11 mouse cellular contexts compared by ENCODE assay signal in genomic region chr13:56477271-56477670, GRCm38 (mm10). TPM values are rescaled to one million over a fixed set of nuclear protein-coding genes. Genes with fewer than 3 reads are reported as not detected.
DNase-seq lines count a peak whose midpoint lies in the region; ATAC-seq and TF ChIP-seq lines count a peak whose summit lies in the region.
"Had no signal": no experiment of that assay in that cellular context is flagged by ENCODE, and none has a peak within 500 bp of the region (broad histone marks: within the 10 kb centered on the region; RNA-seq: fewer than 3 reads in every experiment).

No protein-coding gene starts in this region.

- 30% methylated on average over 6 of the region's 6 CpGs for WGBS in stomach, postnatal 0 days

- H3K9me3 ChIP-seq in stomach, postnatal 0 days (ENCODE audit: control insufficient read depth, low read length) = no peaks in the 10 kb centered on the region
- H3K9me3 ChIP-seq: lung, embryonic 15.5 days had no signal

- TF ChIP-seq POLR2A in myocyte (IDR thresholded peaks at IDR 0.05; ENCODE audit: insufficient read length, low read depth) = no peak

- no peak overlapping the region for H3ac ChIP-seq in myocyte (ENCODE audit: control insufficient read depth, insufficient read length)

- H3K4me1 ChIP-seq in stomach, postnatal 0 days (replicated peaks; ENCODE audit: control insufficient read depth, insufficient read depth) = no peaks in the 10 kb centered on the region
- H3K4me1 ChIP-seq: lung, embryonic 15.5 days had no signal

- no peak overlapping the region for H3K4me3 ChIP-seq in myocyte
- no peak overlapping the region for H3K4me3 ChIP-seq in stomach, postnatal 0 days (ENCODE audit: low read depth, low read length)
- H3K4me3 ChIP-seq: lung, embryonic 15.5 days had no signal

- no peaks in the 10 kb centered on the region for H3K79me2 ChIP-seq in myocyte (ENCODE audit: control insufficient read depth, insufficient read depth)

- DNase-seq in cerebellum, postnatal 10 days = peak; percentile 43 to 53
- no peak for DNase-seq in cerebellum, adult 11-12 months
- DNase-seq in layer of hippocampus, adult 11-12 months (ENCODE audit: low spot score) = peak; percentile 52
- DNase-seq in layer of hippocampus, postnatal 25 days (ENCODE audit: extremely low spot score in 1 of 2, low spot score in 1 of 2) = no peak
- peak; percentile 40 to 82 for DNase-seq in kidney, postnatal 25 days
- no peak for DNase-seq in ovary, adult 18-20 months (ENCODE audit: low spot score)
- no peak for DNase-seq in stomach, postnatal 0 days (ENCODE audit: low spot score)
- DNase-seq: heart, postnatal 36 days had no signal

- peak overlapping the region; percentile 55 for H3K4me2 ChIP-seq in myocyte (ENCODE audit: low read depth)
- no peak overlapping the region for H3K4me2 ChIP-seq in stomach, postnatal 0 days (replicated peaks; ENCODE audit: low read depth)
- H3K4me2 ChIP-seq: lung, embryonic 15.5 days had no signal

- H3K36me3 ChIP-seq in myocyte (ENCODE audit: control insufficient read depth, insufficient read depth) = no peaks in the 10 kb centered on the region
- no peaks in the 10 kb centered on the region for H3K36me3 ChIP-seq in stomach, postnatal 0 days (ENCODE audit: control insufficient read depth, insufficient read depth, low read length)
- H3K36me3 ChIP-seq: lung, embryonic 15.5 days had no signal

- H3K27ac ChIP-seq in stomach, postnatal 0 days (replicated peaks) = no peak overlapping the region
- H3K27ac ChIP-seq: lung, embryonic 15.5 days had no signal

- TF ChIP-seq CTCF in stomach, postnatal 0 days (IDR thresholded peaks at IDR 0.05; ENCODE audit: low read depth) = no peak

- no peak for TF ChIP-seq EP300 in stomach, postnatal 0 days (optimal IDR thresholded peaks at IDR 0.05)

- H3K27me3 ChIP-seq in myocyte (ENCODE audit: control insufficient read depth, insufficient read depth, insufficient read length) = peaks cover 6% of the 10 kb centered on the region
- H3K27me3 ChIP-seq in stomach, postnatal 0 days (ENCODE audit: control insufficient read depth, insufficient read depth, low read length) = no peaks in the 10 kb centered on the region
- H3K27me3 ChIP-seq: lung, embryonic 15.5 days had no signal

- no peak overlapping the region for H3K9ac ChIP-seq in stomach, postnatal 0 days (ENCODE audit: low read length)
- H3K9ac ChIP-seq: lung, embryonic 15.5 days had no signal

- ATAC-seq in stomach, postnatal 0 days (ENCODE audit: low FRiP score, low TSS enrichment) = no peak

TF ChIP-seq in myocyte, 11 proteins besides CTCF, POLR2A, EP300 and RAD21:
- TF ChIP-seq CEBPB (IDR thresholded peaks at IDR 0.05; ENCODE audit: insufficient read depth, poor library complexity, severe bottlenecking) = no peak

RNA-seq across cellular contexts. Expression of gene Il9, which starts 4.8 kb away (rescaled TPM):
- not detected for total RNA-seq in layer of hippocampus, postnatal 25 days (2021)
- polyA plus RNA-seq in myocyte (2012; fragmentation: generic; extraction: Trizol) = not detected
- not detected in 2 replicates for polyA plus RNA-seq in stomach, postnatal 0 days (2015; fragmentation: Nextera tagmentation; extraction: Ambion mirVana)
- total RNA-seq: heart, postnatal 36 days had no signal
- polyA plus RNA-seq: cortical plate, adult 2 months; lung, embryonic 15.5 days had no signal

RNA-seq across cellular contexts. Expression of gene Slc25a48, which starts 39.1 kb away (rescaled TPM):
- not detected for total RNA-seq in layer of hippocampus, postnatal 25 days (2021)
- polyA plus RNA-seq in myocyte (2012; fragmentation: generic; extraction: Trizol) = not detected
- 0.08 and 0.13 TPM in 2 replicates for polyA plus RNA-seq in stomach, postnatal 0 days (2015; fragmentation: Nextera tagmentation; extraction: Ambion mirVana)

RNA-seq across cellular contexts. Expression of gene Fbxl21, which starts 45.0 kb away (rescaled TPM):
- 1 to 10 TPM; 5.4 to 5.6 TPM for total RNA-seq in layer of hippocampus, postnatal 25 days (2021)
- polyA plus RNA-seq in myocyte (2012; fragmentation: generic; extraction: Trizol) = 0.20 TPM
- polyA plus RNA-seq in stomach, postnatal 0 days (2015; fragmentation: Nextera tagmentation; extraction: Ambion mirVana) = 1.2 TPM in 2 replicates

RNA-seq across cellular contexts. Expression of gene Gm3045, which starts 50.9 kb away (rescaled TPM):
- not detected for total RNA-seq in layer of hippocampus, postnatal 25 days (2021)
- not detected for polyA plus RNA-seq in myocyte (2012; fragmentation: generic; extraction: Trizol)
- not detected in 2 replicates for polyA plus RNA-seq in stomach, postnatal 0 days (2015; fragmentation: Nextera tagmentation; extraction: Ambion mirVana)
- total RNA-seq: heart, postnatal 36 days had no signal
- polyA plus RNA-seq: cortical plate, adult 2 months; lung, embryonic 15.5 days had no signal

Comparison
In these comparisons a context has a peak if more than half of its experiments do, and no peak if none do; other contexts are left out.
1. DNase-seq: peak in cerebellum, postnatal 10 days (2 of 2), layer of hippocampus, adult 11-12 months (single experiment) and kidney, postnatal 25 days (2 of 2); none in cerebellum, adult 11-12 months (single experiment), layer of hippocampus, postnatal 25 days (0 of 2), ovary, adult 18-20 months (single experiment) and stomach, postnatal 0 days (single experiment).